Mouse (Mus musculus) E14TG2a.4 (cell line): Measurements from ENCODE around the gene Cpt1a.

ENCODE experiments used
- CTCF ChIP-seq: conservative IDR thresholded peaks from 2 replicates; pipeline ENCODE4 v1.5.1; 2014; ENCODE audit warnings: low read length
- POU5F1 ChIP-seq: IDR thresholded peaks from 2 replicates; pipeline ENCODE4 v1.6.1; 2014; ENCODE audit warnings: low read length, borderline replicate concordance

DNA sequence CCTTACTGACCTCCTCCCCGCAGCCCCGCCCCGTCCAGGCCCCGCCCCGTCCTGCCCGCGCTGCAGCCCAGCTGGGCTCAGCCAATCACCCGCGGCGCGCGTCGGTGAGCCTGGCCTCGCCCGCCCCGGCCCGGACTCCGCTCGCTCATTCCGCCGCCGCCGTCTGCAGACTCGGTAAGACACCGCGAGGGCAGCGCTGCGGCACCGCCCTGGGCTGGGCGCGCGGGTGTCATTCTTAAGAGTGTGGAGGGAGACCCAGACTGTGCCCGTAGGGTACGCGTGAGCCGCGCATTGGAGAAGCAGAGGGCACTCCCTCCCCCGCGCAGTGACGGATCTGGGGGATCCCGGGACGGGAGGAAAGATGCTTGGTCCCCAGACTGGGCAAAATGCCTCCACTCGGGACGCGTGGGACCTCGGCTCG lies 1.1 kb downstream of the Cpt1a start:
- TF ChIP-seq CTCF: no peak
- no peak for TF ChIP-seq POU5F1
